Mouse (Mus musculus): ENCODE results near the gene Cdk9.

Cdk9 gene

GRCm38 (mm10) chr2:32677683-32678082, 35.2 kb downstream of the Cdk9 start:
- no peak for DNase-seq (ENCODE audit: low spot score in 2 of 2)

- DNase-seq (ENCODE audit: low spot score in 2 of 2): no peak
Measured at GRCm38 (mm10) chr2:32676821-32677220, 36.1 kb downstream of the Cdk9 start.

DNA sequence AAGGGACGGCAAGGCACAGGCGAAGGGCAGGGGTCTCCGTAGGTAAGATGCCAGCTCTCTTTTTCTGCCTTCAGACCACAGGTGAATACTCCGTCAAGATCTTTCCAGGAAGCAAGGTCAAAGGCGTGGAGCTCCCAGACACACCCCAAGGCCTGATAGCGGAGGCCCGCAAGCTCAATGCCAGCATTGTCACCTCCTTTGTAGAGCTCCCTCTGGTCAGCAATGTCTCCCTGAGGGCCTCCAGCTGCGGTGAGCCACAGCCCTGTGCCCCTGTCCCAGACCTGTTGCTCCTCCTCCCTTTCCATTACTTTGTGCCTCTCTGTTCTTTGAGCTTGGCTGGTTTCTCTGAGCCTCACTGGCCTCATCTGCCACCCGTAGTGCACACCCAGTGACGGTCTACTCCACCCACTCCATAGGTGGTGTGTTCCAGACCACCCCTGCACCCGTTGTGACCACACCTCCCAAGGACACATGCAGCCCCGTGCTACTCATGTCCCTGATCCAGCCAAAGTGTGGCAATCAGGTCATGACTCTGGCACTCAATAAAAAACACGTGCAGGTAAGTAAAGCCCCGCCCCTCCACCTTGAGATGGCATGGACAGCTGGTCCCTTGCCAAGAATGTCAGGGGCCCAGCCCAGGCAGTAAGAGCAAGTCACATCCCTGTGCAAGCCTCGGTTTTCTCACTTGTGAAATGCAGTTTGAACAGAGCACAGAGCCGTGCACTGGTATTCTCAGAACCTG, 39.5 kb downstream of the Cdk9 start:
- no peak for DNase-seq (ENCODE audit: low spot score in 2 of 2)

DNA sequence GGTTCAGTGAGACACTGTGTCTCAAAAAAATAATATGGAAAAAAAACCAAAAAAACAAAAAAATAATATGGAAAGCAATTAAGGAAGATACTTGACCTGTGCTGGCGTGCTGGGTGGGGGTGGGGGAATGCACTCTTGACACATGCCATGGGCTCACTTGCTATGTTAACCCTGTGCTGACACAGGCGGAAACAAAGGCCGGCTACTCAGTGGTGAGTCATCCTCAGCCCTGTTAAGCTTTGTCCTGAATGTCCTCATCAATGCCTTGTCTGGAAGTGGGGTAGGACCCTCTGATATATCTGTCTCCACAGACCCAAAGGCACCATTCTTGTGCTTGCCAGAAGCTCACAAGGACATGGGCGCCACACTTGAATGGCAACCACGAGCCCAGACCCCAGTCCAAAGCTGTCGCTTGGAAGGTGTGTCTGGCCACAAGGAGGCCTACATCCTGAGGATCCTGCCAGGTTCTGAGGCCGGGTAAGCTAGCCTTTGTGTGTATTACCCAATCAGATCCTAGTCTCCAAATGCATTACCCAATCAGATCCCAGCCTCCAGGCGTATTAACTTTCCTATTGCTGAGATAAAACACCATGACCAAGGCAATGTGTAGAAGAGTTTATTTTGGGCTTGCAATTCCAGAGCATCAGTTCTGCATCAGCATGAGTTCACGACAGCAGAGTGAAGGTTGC, 40.8 kb downstream of the Cdk9 start:
- no peak for DNase-seq (ENCODE audit: low spot score in 2 of 2)

- no peak for DNase-seq (ENCODE audit: low spot score in 2 of 2)
Measured at GRCm38 (mm10) chr2:32671147-32671546, 41.7 kb downstream of the Cdk9 start.

DNA sequence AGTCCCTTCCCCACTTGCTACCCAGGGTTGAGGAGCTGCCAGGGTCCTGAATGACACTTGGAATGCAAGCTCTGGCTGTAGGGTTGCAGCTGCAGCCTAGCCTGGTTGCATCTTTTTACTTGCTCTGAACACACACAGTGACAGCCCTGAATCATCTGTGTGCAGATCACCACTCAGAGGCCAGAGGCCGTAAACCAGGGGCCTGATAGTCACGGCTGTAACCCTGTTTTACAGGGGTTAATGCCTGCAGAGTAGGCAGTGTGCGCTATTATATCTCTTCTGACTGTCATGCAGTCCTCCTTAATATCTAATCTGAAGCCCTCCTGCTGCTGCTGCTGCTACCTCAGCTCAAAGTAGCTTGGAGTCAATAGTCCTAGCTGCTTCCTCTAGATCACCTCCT, 43.0 kb downstream of the Cdk9 start:
- DNase-seq (ENCODE audit: low spot score in 2 of 2): no peak

DNA sequence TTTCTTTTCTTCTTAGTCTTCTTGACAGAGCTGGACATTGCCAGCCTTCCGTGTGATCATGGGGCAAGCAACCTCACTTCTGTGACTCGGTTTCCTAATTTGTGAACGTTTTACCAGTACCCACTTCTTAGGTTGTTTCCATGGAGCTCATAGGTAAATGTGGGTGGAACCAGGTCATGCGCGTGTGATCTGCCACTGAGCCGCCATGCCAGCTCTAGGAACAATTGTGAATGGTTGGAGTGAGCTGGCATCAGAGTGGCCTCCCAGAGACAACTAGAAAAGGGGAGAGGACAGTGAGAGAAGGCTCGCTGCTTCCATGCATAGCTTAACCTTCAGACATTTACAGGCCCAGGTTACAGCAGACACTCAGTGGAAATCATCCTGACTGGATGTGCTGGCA, 44.7 kb downstream of the Cdk9 start:
- DNase-seq (ENCODE audit: low spot score in 2 of 2): no peak

DNA sequence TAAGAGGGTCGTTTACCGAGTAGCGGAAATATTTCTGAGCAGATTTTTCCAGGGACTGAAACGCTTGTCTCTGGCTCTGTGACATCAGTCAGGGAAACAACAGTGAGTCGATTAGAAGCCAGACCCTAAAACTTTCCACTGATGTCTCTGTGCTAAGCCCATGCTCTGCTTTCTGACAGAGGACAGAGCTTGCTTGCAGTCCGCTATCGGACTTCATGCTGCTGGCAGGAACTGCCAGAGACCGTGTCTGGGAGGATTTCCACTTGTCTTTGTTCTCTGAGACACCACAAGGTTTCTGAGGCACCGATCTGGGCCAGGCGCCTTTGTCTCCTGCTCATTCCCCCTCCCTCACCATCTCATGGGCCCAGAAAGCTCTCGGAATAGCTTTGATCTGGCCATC, 45.1 kb downstream of the Cdk9 start:
- DNase-seq (ENCODE audit: low spot score in 2 of 2): no peak

GRCm38 (mm10) chr2:32665853-32666252, 47.0 kb downstream of the Cdk9 start:
- no peak for DNase-seq (ENCODE audit: low spot score in 2 of 2)

DNA sequence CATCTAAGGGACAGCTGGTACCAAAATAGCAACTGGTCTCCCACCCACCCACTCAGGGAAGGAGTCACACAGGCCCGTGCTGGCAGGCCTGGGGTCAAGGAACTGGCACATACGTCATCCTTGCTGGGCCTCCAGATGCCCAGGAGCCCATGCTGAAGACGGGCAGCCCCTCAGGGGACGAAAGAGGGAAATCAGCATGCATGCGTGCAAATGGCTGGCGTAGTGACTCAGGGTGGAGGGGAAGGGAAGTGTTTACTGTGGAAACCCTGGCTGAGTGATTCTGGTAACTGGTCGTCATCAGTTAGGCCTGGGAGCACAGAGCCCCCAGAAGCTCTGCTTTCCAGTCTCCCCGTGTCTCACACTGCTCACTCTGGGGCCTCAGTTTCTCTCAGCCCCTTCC, 47.5 kb downstream of the Cdk9 start:
- no peak for DNase-seq (ENCODE audit: low spot score in 2 of 2)

GRCm38 (mm10) chr2:32662291-32662690, 50.6 kb downstream of the Cdk9 start:
- DNase-seq (ENCODE audit: low spot score in 2 of 2): no peak

DNA sequence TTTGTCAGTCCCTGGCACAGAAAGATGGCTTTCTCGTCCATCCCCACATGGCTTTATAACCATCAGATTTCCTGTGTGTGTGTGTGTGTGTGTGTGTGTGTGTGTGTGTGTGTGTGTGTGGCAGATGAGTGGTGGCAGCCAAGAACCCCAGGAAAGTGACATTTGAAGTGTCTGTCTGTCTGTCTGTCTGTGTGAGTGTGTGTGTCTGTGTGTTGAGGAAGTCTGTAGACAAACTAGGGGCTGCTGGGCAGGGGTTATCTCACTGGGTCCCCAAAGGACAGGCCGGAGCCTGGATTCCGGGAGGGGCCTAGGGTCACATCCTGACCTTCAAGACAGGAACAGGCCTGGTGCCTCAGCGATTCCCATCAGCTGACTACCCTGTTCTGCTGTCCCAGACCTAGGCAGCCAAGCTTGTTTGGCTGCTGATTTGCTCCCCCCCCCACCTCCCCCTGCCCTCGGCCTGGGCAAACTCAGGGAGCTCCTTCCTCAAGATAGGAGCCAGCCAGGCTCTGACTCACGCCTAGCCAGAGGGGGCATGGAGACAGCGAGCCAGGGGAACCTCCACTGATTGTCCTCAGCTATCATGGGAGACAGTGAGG, 51.3 kb downstream of the Cdk9 start:
- no peak for DNase-seq (ENCODE audit: low spot score in 2 of 2)

DNA sequence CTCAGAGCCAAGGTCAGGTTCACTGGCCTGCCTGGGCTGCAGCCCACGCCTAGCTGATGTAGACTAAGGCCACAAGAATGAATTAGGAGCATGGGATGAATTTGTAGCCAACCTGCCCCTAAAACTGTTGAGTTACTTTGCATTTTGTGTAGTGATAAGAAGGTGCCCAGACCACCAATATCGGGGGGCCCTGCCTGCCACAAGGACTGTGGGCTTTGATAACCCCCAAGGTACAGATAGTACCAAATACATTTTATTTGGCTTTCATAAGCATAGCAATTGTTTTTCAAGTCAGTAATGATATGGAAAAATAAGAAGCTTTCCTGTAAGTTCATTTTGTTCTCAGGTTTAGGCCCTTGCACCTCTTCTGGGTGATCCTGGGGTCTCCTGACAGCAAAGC, 54.0 kb downstream of the Cdk9 start:
- no peak for DNase-seq (ENCODE audit: low spot score in 2 of 2)

- no peak for DNase-seq (ENCODE audit: low spot score in 2 of 2)
Measured at GRCm38 (mm10) chr2:32655826-32656225, 57.0 kb downstream of the Cdk9 start.
